Mouse (Mus musculus) thymus, adult 2 months (tissue): ENCODE data around the gene Fam117a.

Source experiments
- CTCF ChIP-seq: fragments of 200-500 bp; IDR thresholded peaks from 2 replicates; pipeline ENCODE4 v1.5.1; 2012; ENCODE audit warnings: mild to moderate bottlenecking, control low read depth, low read length, moderate library complexity, borderline replicate concordance; ENCODE audit not compliant: control insufficient read depth, poor library complexity, insufficient read depth; ENCODE audit errors: extremely low read depth
- POLR2A ChIP-seq: fragments of 200-500 bp; IDR thresholded peaks from 2 replicates; pipeline ENCODE4 v1.6.1; 2012; ENCODE audit warnings: mild to moderate bottlenecking, low read length, control low read depth, moderate library complexity; ENCODE audit not compliant: control insufficient read depth, poor library complexity, insufficient read depth; ENCODE audit errors: extremely low read depth

DNA sequence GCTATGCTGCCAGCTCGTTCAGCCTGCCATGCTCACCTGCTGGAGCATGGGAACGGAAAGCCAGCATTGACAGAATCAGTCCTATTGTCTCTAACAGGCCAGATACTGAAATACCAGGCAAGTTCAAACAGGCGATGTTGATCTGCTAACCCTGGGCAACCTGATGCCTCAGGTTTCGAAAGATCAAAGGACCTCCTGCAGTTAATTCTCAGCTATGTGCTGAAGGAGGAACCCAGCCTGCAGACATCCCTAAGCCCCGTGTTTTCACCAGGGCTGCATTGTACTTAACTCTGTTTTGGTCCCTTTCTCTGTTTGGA lies 56.6 kb downstream of the Fam117a start:
- TF ChIP-seq POLR2A (no peak), CTCF (no peak)
